Mouse (Mus musculus) neural tube, embryonic 11.5 days (tissue): Measurements from ENCODE around the gene Col16a1. TPM values are rescaled to one million over a fixed set of nuclear protein-coding genes. Genes with fewer than 3 reads are reported as not detected.
A peak's percentile ranks its signal among the peaks of the same experiment; 100 is the strongest.

Experiments used
- ATAC-seq: fragments of 200-750 bp; cut with Nextera tagmentation; 2 replicates; pipeline ENCODE4 v1.8.0; 2017; ENCODE audit warnings: moderate number of reproducible peaks, mild to moderate bottlenecking, moderate TSS enrichment, moderate library complexity; ENCODE audit not compliant: insufficient read depth, low FRiP score, low TSS enrichment
- DNase-seq: peaks from one replicate; pipeline ENCODE4 v3.0.0-alpha.2; 2015; ENCODE audit warnings: low spot score
- H3K27ac ChIP-seq: fragments of 300-500 bp; sonication (generic); 2 replicates; pipeline ENCODE4 v1.5.1; 2014; ENCODE audit warnings: low read depth, mild to moderate bottlenecking, low read length
- H3K27me3 ChIP-seq: fragments of 300-500 bp; sonication (generic); 2 replicates; pipeline ENCODE4 v1.6.1; 2014; ENCODE audit warnings: mild to moderate bottlenecking, low read length, mixed read lengths; ENCODE audit not compliant: control insufficient read depth, insufficient read depth
- H3K36me3 ChIP-seq: fragments of 300-500 bp; sonication (generic); 2 replicates; pipeline ENCODE4 v1.6.1; 2014; ENCODE audit warnings: mild to moderate bottlenecking, low read length, moderate library complexity, mixed read lengths; ENCODE audit not compliant: control insufficient read depth, insufficient read depth
- H3K4me1 ChIP-seq: fragments of 300-500 bp; sonication (generic); 2 replicates; pipeline ENCODE4 v1.6.1; 2014; ENCODE audit warnings: low read length, mixed read lengths; ENCODE audit not compliant: control insufficient read depth, insufficient read depth
- H3K4me2 ChIP-seq: fragments of 300-500 bp; sonication (generic); 2 replicates; pipeline ENCODE4 v1.6.1; 2014; ENCODE audit warnings: low read depth, mild to moderate bottlenecking, moderate library complexity
- H3K4me3 ChIP-seq: fragments of 300-500 bp; sonication (generic); 2 replicates; pipeline ENCODE4 v1.5.1; 2014; ENCODE audit warnings: low read depth, low read length
- H3K9ac ChIP-seq: fragments of 300-500 bp; sonication (generic); 2 replicates; pipeline ENCODE4 v1.6.1; 2014; ENCODE audit warnings: mild to moderate bottlenecking, low read length
- H3K9me3 ChIP-seq: fragments of 300-500 bp; sonication (generic); 2 replicates; pipeline ENCODE4 v1.6.1; 2016; ENCODE audit warnings: low read length; ENCODE audit not compliant: control insufficient read depth
- WGBS: fragments of 180-500 bp; shearing (Covaris S2); extraction: QIAGEN DNeasy Blood & Tissue Kit; methylation state at CpG from one replicate; pipeline ENCODE4 v1.1.7; 2014; 5-methylcytosine and 5-hydroxymethylcytosine counted together
- polyA plus RNA-seq: library from polyadenylated mRNA; unstranded; fragments of >200 nt; fragmentation: Nextera tagmentation; extraction: Ambion mirVana; gene quantifications from 2 replicates; pipeline ENCODE4 v1.2.1, GENCODE M21; 2014

The Col16a1 gene
- polyA plus RNA-seq, 1 experiment from 2014 or later = 5.2 TPM

- Histone ChIP-seq H3K27me3 (no peaks in the 10 kb centered on the region), H3K4me2 (no peak overlapping the region), H3K9me3 (no peaks in the 10 kb centered on the region), H3K36me3 (no peaks in the 10 kb centered on the region), H3K9ac (no peak overlapping the region), H3K4me3 (no peak overlapping the region), H3K27ac (no peak overlapping the region), H3K4me1 (no peaks in the 10 kb centered on the region)
- no peak for ATAC-seq
- DNase-seq = no peak
- whole genome bisulfite sequencing = 44% methylated on average over 7 of the region's 7 CpGs
Measured at GRCm38 (mm10) chr4:130084331-130084945, 36.8 kb downstream of the Col16a1 start.

DNA sequence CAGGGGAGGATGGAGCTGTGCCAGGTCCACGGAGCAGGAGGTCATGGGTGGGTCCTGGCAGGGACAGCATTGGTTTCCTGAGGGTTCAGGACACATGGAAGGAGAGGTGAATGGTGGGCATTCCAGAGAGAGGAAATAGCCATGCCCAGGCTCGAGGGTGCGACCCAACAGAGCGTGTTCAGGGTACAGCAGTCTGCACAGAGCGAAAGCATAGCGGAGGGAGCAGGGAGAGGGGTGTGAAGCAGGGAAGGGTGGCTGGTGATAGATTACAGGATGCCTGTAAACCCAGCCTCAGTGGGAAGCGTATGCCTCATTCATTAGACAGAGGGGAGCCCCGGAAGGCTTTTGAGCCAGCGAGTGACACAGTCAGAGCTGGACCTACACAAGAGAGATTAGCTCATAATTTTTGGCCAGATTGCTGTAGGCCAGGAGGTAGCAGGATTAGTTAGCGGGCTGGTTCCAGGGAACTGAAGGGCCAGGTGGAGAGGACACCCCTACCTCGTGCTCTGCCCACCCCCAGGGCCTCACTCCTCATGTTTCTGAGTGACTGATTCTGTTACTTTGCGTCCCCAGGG is 37.7 kb downstream of the Col16a1 start:
- H3K27ac ChIP-seq = no peak overlapping the region
- ATAC-seq = no peak
- no peaks in the 10 kb centered on the region for H3K36me3 ChIP-seq
- no peaks in the 10 kb centered on the region for H3K4me1 ChIP-seq
- no peak for DNase-seq
- H3K9me3 ChIP-seq = no peaks in the 10 kb centered on the region
- H3K4me2 ChIP-seq = no peak overlapping the region
- H3K9ac ChIP-seq = no peak overlapping the region
- H3K27me3 ChIP-seq = no peaks in the 10 kb centered on the region
- 75% methylated on average over 12 of the region's 12 CpGs for WGBS
- H3K4me3 ChIP-seq = no peak overlapping the region

GRCm38 (mm10) chr4:130087293-130087692 is 39.7 kb downstream of the Col16a1 start:
- WGBS = 10% methylated on average over 7 of the region's 7 CpGs
- H3K36me3 ChIP-seq = no peaks in the 10 kb centered on the region
- no peak overlapping the region for H3K9ac ChIP-seq
- no peaks in the 10 kb centered on the region for H3K4me1 ChIP-seq
- no peaks in the 10 kb centered on the region for H3K27me3 ChIP-seq
- ATAC-seq (0 out of 2 replicates have a peak, but pooled peaks have one; percentile 23), DNase-seq (peak; percentile 92)
- no peak overlapping the region for H3K4me2 ChIP-seq
- no peak overlapping the region for H3K4me3 ChIP-seq
- no peak overlapping the region for H3K27ac ChIP-seq
- H3K9me3 ChIP-seq = no peaks in the 10 kb centered on the region

DNA sequence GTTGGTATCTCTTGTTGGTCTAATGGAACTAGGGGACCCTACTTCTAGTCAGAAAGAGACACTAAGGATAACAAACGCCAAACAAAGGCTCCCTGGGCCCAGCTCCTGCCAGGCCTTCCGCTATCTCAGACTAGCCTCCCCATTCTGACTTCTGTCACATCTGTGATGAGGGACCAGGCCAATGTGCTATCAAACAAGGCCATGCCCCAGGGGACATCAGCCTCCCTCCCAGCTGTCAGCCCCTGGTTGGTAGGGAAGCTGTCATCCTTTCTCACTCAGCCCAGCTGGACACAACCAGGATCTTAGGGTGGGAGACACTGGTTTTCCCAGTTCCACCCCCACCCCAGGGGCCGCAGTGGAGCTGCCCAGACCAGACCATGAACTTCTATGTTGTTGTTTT is 47.5 kb downstream of the Col16a1 start:
- ATAC-seq (no peak), DNase-seq (no peak)
- no peak overlapping the region for H3K4me2 ChIP-seq
- H3K27me3 ChIP-seq = no peaks in the 10 kb centered on the region
- no peak overlapping the region for H3K9ac ChIP-seq
- H3K36me3 ChIP-seq = no peaks in the 10 kb centered on the region
- no peaks in the 10 kb centered on the region; the same call in 1 of the 2 replicates for H3K9me3 ChIP-seq
- no peak overlapping the region for H3K4me3 ChIP-seq
- WGBS = 40% methylated on average over 3 of the region's 3 CpGs
- no peaks in the 10 kb centered on the region for H3K4me1 ChIP-seq
- no peak overlapping the region for H3K27ac ChIP-seq

- no peak for DNase-seq
Measured at GRCm38 (mm10) chr4:130101183-130101582, 53.5 kb downstream of the Col16a1 start.

GRCm38 (mm10) chr4:130102111-130102651 is 54.5 kb downstream of the Col16a1 start, which contains the start of gene Pef1:
Gene Pef1, plus strand, starts transcription at chr4:130102558.
- Histone ChIP-seq H3K4me3 (no peak within 1 kb of the TSS), H3K27me3 (no peaks in the 10 kb centered on the region), H3K36me3 (no peaks in the 10 kb centered on the region), H3K9ac (no peak within 1 kb of the TSS), H3K4me2 (no peak within 1 kb of the TSS), H3K27ac (no peak within 1 kb of the TSS), H3K9me3 (no peaks in the 10 kb centered on the region; the same call in 1 of the 2 replicates), H3K4me1 (peaks cover 3% of the 10 kb centered on the region; the same call in 1 of the 2 replicates)
- DNase-seq = no peak
- ATAC-seq = no peak
- WGBS = 5% methylated on average over 6 of the region's 6 CpGs

More at GRCm38 (mm10) chr4:130101183-130101582, 53.5 kb downstream of the Col16a1 start:
- no peaks in the 10 kb centered on the region for H3K36me3 ChIP-seq
- peaks cover 3% of the 10 kb centered on the region; the same call in 1 of the 2 replicates for H3K4me1 ChIP-seq
- H3K27me3 ChIP-seq = no peaks in the 10 kb centered on the region
- H3K4me3 ChIP-seq = no peak overlapping the region
- 31% methylated on average over 8 of the region's 8 CpGs for WGBS
- H3K4me2 ChIP-seq = no peak overlapping the region
- H3K9me3 ChIP-seq = no peaks in the 10 kb centered on the region; the same call in 1 of the 2 replicates
- no peak overlapping the region for H3K27ac ChIP-seq
- no peak overlapping the region for H3K9ac ChIP-seq
- no peak for ATAC-seq

DNA sequence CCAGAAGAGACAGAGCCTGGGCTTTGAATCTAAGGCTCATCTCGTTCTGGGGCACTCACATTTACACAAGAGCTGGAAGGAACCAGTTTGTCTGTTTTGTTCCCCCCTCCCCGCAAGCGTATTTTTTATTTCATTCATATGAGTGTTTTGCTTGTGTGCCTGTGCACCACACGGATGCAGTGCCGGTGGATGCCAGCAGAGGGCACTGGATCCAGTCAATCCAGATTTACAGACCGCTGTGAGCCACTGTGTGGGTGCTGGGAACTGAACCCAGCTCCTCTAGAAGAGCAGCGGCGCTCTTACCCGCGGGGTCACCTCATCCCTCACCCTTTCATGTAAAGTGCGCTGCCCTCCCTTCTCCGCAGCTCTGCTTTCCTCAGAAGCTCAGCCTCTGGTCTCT is 56.0 kb downstream of the Col16a1 start:
- no peaks in the 10 kb centered on the region for H3K27me3 ChIP-seq
- no peak overlapping the region for H3K4me2 ChIP-seq
- no peaks in the 10 kb centered on the region; the same call in 1 of the 2 replicates for H3K9me3 ChIP-seq
- ATAC-seq (no peak), DNase-seq (no peak)
- H3K27ac ChIP-seq = no peak overlapping the region
- no peaks in the 10 kb centered on the region for H3K36me3 ChIP-seq
- no peak overlapping the region for H3K9ac ChIP-seq
- WGBS = 83% methylated on average over 12 of the region's 12 CpGs
- H3K4me3 ChIP-seq = no peak overlapping the region
- H3K4me1 ChIP-seq = peaks cover 5% of the 10 kb centered on the region; the same call in 1 of the 2 replicates

GRCm38 (mm10) chr4:130104584-130104983 is 56.9 kb downstream of the Col16a1 start:
- no peak overlapping the region for H3K9ac ChIP-seq
- WGBS = 81% methylated on average over 4 of the region's 4 CpGs
- no peak for DNase-seq
- H3K4me3 ChIP-seq = no peak overlapping the region
- H3K9me3 ChIP-seq = no peaks in the 10 kb centered on the region; the same call in 1 of the 2 replicates
- H3K4me1 ChIP-seq = peaks cover 5% of the 10 kb centered on the region; the same call in 1 of the 2 replicates
- H3K36me3 ChIP-seq = no peaks in the 10 kb centered on the region
- no peak for ATAC-seq
- H3K27ac ChIP-seq = no peak overlapping the region
- no peak overlapping the region for H3K4me2 ChIP-seq
- H3K27me3 ChIP-seq = no peaks in the 10 kb centered on the region
